In the genomic region with DNA sequence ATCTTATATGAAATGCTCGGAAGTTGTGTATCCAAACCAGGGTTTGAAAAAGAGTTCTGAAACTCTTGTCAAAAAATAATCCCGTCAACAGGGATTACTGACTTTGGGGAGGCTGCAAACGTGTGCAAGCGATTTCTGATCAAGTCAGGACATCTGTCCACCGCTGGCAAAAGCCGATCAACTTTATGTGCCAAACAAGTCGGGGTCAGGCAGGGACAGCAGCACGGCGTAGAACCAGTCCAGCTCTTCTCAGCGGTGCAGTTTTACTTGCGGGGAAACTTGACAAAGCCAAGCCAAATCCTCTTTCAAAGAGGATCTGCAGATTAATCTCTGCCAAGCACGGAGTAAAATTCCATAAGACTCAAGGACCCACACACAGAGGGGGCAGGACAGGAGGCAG, we compare ENCODE assay signal across 14 mouse cellular contexts. TPM values are rescaled to one million over a fixed set of nuclear protein-coding genes. Genes with fewer than 3 reads are reported as not detected.
A peak's percentile ranks its signal among the peaks of the same experiment; 100 is the strongest.
DNase-seq lines count a peak whose midpoint lies in the region.
"Had no signal": no experiment of that assay in that cellular context is flagged by ENCODE, and none has a peak within 500 bp of the region (broad histone marks: within the 10 kb centered on the region; RNA-seq: fewer than 3 reads in every experiment).

No protein-coding gene starts in this region.

- DNase-seq in gastrocnemius, adult 18-20 months (ENCODE audit: low spot score) = peak; percentile 55
- no peak for DNase-seq in gastrocnemius, adult 8-10 months (ENCODE audit: low spot score in 2 of 2)
- DNase-seq in retina, postnatal 1 day = peak; percentile 37
- no peak for DNase-seq in retina, embryonic 14.5 days (ENCODE audit: low spot score)
- peak; percentile 49 for DNase-seq in gonadal fat pad, adult 2 months (ENCODE audit: low read depth)
- DNase-seq in layer of hippocampus, postnatal 10 days (ENCODE audit: low spot score in 2 of 2) = no peak
- DNase-seq: B cell, adult 2 months; cerebellum, adult 8-10 months; cerebellum, postnatal 36 days; heart, adult 2 months; heart, postnatal 4 days; kidney, postnatal 36 days; lung, embryonic 14.5 days; lung, postnatal 14 days had no signal

RNA-seq across cellular contexts. Expression of a gene that starts 20.8 kb away (rescaled TPM):
- 100 to 1,000 TPM; 125 to 170 TPM for total RNA-seq in gastrocnemius, adult 18-20 months (2021)
- 100 to 1,000 TPM; 136 to 186 (median 155) TPM for total RNA-seq in gastrocnemius, adult 8-10 months (2022)
- 28.7 and 32.8 TPM in 2 replicates for polyA plus RNA-seq in gonadal fat pad, adult 2 months (2012; rRNA removed)
- 10 to 100 TPM; 12.2 to 13.0 TPM for total RNA-seq in layer of hippocampus, postnatal 10 days (2021)

RNA-seq across cellular contexts. Expression of a gene that starts 29.5 kb away (rescaled TPM):
- total RNA-seq in gastrocnemius, adult 18-20 months (2021) = 10 to 100 TPM; 11.3 to 13.3 TPM
- 10 to 100 TPM; 10.9 to 16.8 (median 11.0) TPM for total RNA-seq in gastrocnemius, adult 8-10 months (2022)
- polyA plus RNA-seq in gonadal fat pad, adult 2 months (2012; rRNA removed) = 44.0 and 51.7 TPM in 2 replicates
- 1 to 10 TPM; 2.4 to 3.9 TPM for total RNA-seq in layer of hippocampus, postnatal 10 days (2021)

RNA-seq across cellular contexts. Expression of a gene that starts 58.9 kb away (rescaled TPM):
- 1 to 10 TPM; 5.2 to 5.7 TPM for total RNA-seq in gastrocnemius, adult 18-20 months (2021)
- total RNA-seq in gastrocnemius, adult 8-10 months (2022) = 1 to 10 TPM; 4.3 to 8.2 (median 5.7) TPM
- 18.6 and 19.7 TPM in 2 replicates for polyA plus RNA-seq in gonadal fat pad, adult 2 months (2012; rRNA removed)
- 1 to 10 TPM; 5.5 to 7.2 TPM for total RNA-seq in layer of hippocampus, postnatal 10 days (2021)

Comparison
In these comparisons a context has a peak if more than half of its experiments do, and no peak if none do; other contexts are left out.
1. DNase-seq: peak in gastrocnemius, adult 18-20 months (single experiment), retina, postnatal 1 day (single experiment) and gonadal fat pad, adult 2 months (single experiment); none in gastrocnemius, adult 8-10 months (0 of 2), retina, embryonic 14.5 days (single experiment) and layer of hippocampus, postnatal 10 days (0 of 2).
2. RNA of a gene that starts 20.8 kb away (total RNA-seq): 125 to 170 TPM in gastrocnemius, adult 18-20 months and 136 to 186 TPM in gastrocnemius, adult 8-10 months; 12.2 to 13.0 TPM in layer of hippocampus, postnatal 10 days; every median in the first group is over 4 times any median in the second.